Mouse (Mus musculus) cerebellum, adult 2 months (tissue): ENCODE measurements at regions not wholly inside any gene's neighbourhood (a gene's known extent, or its start where the extent isn't known, plus 50 kb on each side); places are given as distances from the start of the nearest gene placed in this dataset.

Source experiments
- CTCF ChIP-seq: fragments of 200-500 bp; IDR thresholded peaks from 2 replicates; pipeline ENCODE4 v1.5.1; 2011; ENCODE audit warnings: low read depth, mild to moderate bottlenecking, control low read depth, low read length, moderate library complexity, borderline replicate concordance; ENCODE audit not compliant: insufficient read depth
- POLR2A ChIP-seq: fragments of 200-500 bp; IDR thresholded peaks from 2 replicates; pipeline ENCODE4 v1.6.1; 2011; ENCODE audit warnings: low read length, control low read depth, borderline replicate concordance; ENCODE audit not compliant: insufficient read depth

GRCm38 (mm10) chr3:41377826-41378406 is 177.6 kb upstream of the Jade1 start:
- no peak for TF ChIP-seq CTCF
- TF ChIP-seq POLR2A: no peak
